ENCODE assay signal across 8 mouse cellular contexts in genomic region chr17:35822564-35822963, GRCm38 (mm10). TPM values are rescaled to one million over a fixed set of nuclear protein-coding genes. Genes with fewer than 3 reads are reported as not detected.
DNase-seq lines count a peak whose midpoint lies in the region; ATAC-seq and TF ChIP-seq lines count a peak whose summit lies in the region.

No protein-coding gene starts in this region.

- WGBS in kidney, embryonic 14.5 days, result 3% methylated on average over 11 of the region's 11 CpGs
- WGBS in bone marrow, adult 2 months, result 0% methylated on average over 11 of the region's 11 CpGs
- WGBS in forebrain, postnatal 0 days, result 3% methylated on average over 11 of the region's 11 CpGs
- 1% methylated on average over 11 of the region's 11 CpGs for WGBS in macrophage (ENCODE audit: missing documents)

- TF ChIP-seq POLR2A in bone marrow, adult 2 months (IDR thresholded peaks at IDR 0.05; ENCODE audit: borderline replicate concordance, control insufficient read depth, low read depth, low read length), result no peak

- TF ChIP-seq CTCF in bone marrow, adult 2 months (IDR thresholded peaks at IDR 0.05; ENCODE audit: control insufficient read depth, insufficient read depth, low read length), result no peak
- no peak for TF ChIP-seq CTCF in forebrain, postnatal 0 days (IDR thresholded peaks at IDR 0.05; ENCODE audit: low read depth)

- no peak for DNase-seq in kidney, postnatal 10 days
- no peak for DNase-seq in forebrain, postnatal 0 days
- DNase-seq in left cerebral cortex, postnatal 36 days (ENCODE audit: low spot score in 2 of 2), result no peak
- DNase-seq in spleen, postnatal 14 days (ENCODE audit: low spot score in 2 of 2), result no peak

- ATAC-seq in kidney, embryonic 14.5 days (ENCODE audit: low FRiP score, low TSS enrichment), result no peak; the same call in 1 of the 2 replicates
- ATAC-seq in forebrain, postnatal 0 days, result no peak
- ATAC-seq in megakaryocyte-erythroid progenitor cell, adult 5-6 weeks (replicated peaks; ENCODE audit: low FRiP score, low TSS enrichment, poor library complexity, severe bottlenecking), result no peak; the same call in 1 of the 2 replicates

- intact Hi-C loops in left cerebral cortex, postnatal 36 days (cut with DNase I), result loop anchor here (2.0 kb wide), 1 partner anchor 84 kb away; no protein-coding TSS in a partner anchor

- H3K4me1 ChIP-seq in kidney, embryonic 14.5 days (ENCODE audit: control insufficient read depth, insufficient read depth, low read length), result peaks cover under 1% of the 10 kb centered on the region
- H3K4me1 ChIP-seq in bone marrow, adult 2 months (ENCODE audit: control insufficient read depth, insufficient read depth, low read length), result peaks cover 2% of the 10 kb centered on the region
- H3K4me1 ChIP-seq in forebrain, postnatal 0 days (ENCODE audit: insufficient read depth), result peaks cover 14% of the 10 kb centered on the region

- H3K79me2 ChIP-seq in macrophage (ENCODE audit: inconsistent target), result peaks cover 13% of the 10 kb centered on the region

- H3K4me2 ChIP-seq in kidney, embryonic 14.5 days (replicated peaks; ENCODE audit: low read depth, low read length), result peak overlapping the region; percentile 97
- peak overlapping the region; percentile 80 for H3K4me2 ChIP-seq in forebrain, postnatal 0 days (ENCODE audit: low read depth)

- peak overlapping the region; percentile 79; the same call in 1 of the 2 replicates for H3K27ac ChIP-seq in kidney, embryonic 14.5 days (ENCODE audit: low read depth, low read length)
- H3K27ac ChIP-seq in bone marrow, adult 2 months (ENCODE audit: control insufficient read depth, insufficient read depth, low read depth, low read length, poor library complexity), result peak overlapping the region; percentile 58; the same call in 1 of the 2 replicates
- peak overlapping the region; percentile 70 for H3K27ac ChIP-seq in forebrain, postnatal 0 days (ENCODE audit: low read depth, low read length)
- H3K27ac ChIP-seq in macrophage, result peak overlapping the region; percentile 84

- H3K9ac ChIP-seq in kidney, embryonic 14.5 days (ENCODE audit: low read depth, low read length), result peak overlapping the region; percentile 67; the same call in 1 of the 2 replicates
- H3K9ac ChIP-seq in forebrain, postnatal 0 days, result peak overlapping the region; percentile 79

- peak overlapping the region; percentile 56 for H3K4me3 ChIP-seq in kidney, embryonic 14.5 days (ENCODE audit: low read length)
- H3K4me3 ChIP-seq in bone marrow, adult 2 months (replicated peaks; ENCODE audit: control insufficient read depth, low read depth, low read length), result peak overlapping the region; percentile 53
- peak overlapping the region; percentile 72 for H3K4me3 ChIP-seq in forebrain, postnatal 0 days (ENCODE audit: low read depth, low read length)
- peak overlapping the region; percentile 94 for H3K4me3 ChIP-seq in macrophage (ENCODE audit: inconsistent target)

- no peaks in the 10 kb centered on the region for H3K27me3 ChIP-seq in kidney, embryonic 14.5 days (ENCODE audit: control insufficient read depth, insufficient read depth, low read length)
- no peaks in the 10 kb centered on the region for H3K27me3 ChIP-seq in forebrain, postnatal 0 days (ENCODE audit: insufficient read depth, low read length)

- peaks cover 16% of the 10 kb centered on the region; the same call in 1 of the 2 replicates for H3K36me3 ChIP-seq in kidney, embryonic 14.5 days (ENCODE audit: control insufficient read depth, insufficient read depth, low read length)
- peaks cover 12% of the 10 kb centered on the region for H3K36me3 ChIP-seq in forebrain, postnatal 0 days (ENCODE audit: insufficient read depth)
- H3K36me3 ChIP-seq in macrophage (ENCODE audit: inconsistent target), result peaks cover 27% of the 10 kb centered on the region

- H3K9me3 ChIP-seq in kidney, embryonic 14.5 days (ENCODE audit: control insufficient read depth, low read length), result no peaks in the 10 kb centered on the region
- H3K9me3 ChIP-seq in forebrain, postnatal 0 days (ENCODE audit: low read length), result no peaks in the 10 kb centered on the region

RNA-seq across cellular contexts. Expression of gene Flot1, which starts 0.5 kb away (rescaled TPM):
- 35.9 and 36.1 TPM in 2 replicates for polyA plus RNA-seq in kidney, embryonic 14.5 days (2014; fragmentation: Nextera tagmentation; extraction: Ambion mirVana)
- 41.7 and 90.0 TPM in 2 replicates for polyA plus RNA-seq in bone marrow, adult 2 months (2011; ENCODE audit: insufficient read depth, insufficient read length, low replicate concordance, missing spikeins)
- total RNA-seq in forebrain, postnatal 0 days (2014; rRNA removed), result 90.4 and 103 TPM in 2 replicates
- polyA plus RNA-seq in forebrain, postnatal 0 days (2015; fragmentation: Nextera tagmentation; extraction: Ambion mirVana), result 104 and 113 TPM in 2 replicates
- total RNA-seq in macrophage (2018; cell fraction: chromatin; rRNA removed), result 100 to 1,000 TPM in 13 of 26 experiments, 10 to 100 TPM in 13; 29.5 to 202 (median 99.7) TPM
- 10 to 100 TPM; 38.5 to 62.3 (median 49.4) TPM for total RNA-seq in macrophage (2018; cell fraction: cytosol; rRNA removed)
- total RNA-seq in macrophage (2018; cell fraction: nucleus; rRNA removed), result 100 to 1,000 TPM in 2 of 26 experiments, 10 to 100 TPM in 24; 20.3 to 134 (median 61.4) TPM
- polyA plus RNA-seq in macrophage (2018), result 42.9 to 64.8 TPM (median 56.1 TPM) in 3 replicates
- 68.3 and 99.7 TPM in 2 replicates for total RNA-seq in megakaryocyte-erythroid progenitor cell, adult 5-6 weeks (2014; fragmentation: Nextera tagmentation)
- 73.0 and 82.4 TPM in 2 replicates for total RNA-seq in megakaryocyte-erythroid progenitor cell, adult 5-6 weeks (2017)
- 100 to 1,000 TPM; 146 to 149 TPM for total RNA-seq in left cerebral cortex, postnatal 36 days (2021)

RNA-seq across cellular contexts. Expression of gene Ier3, which starts 1.1 kb away (rescaled TPM):
- 6.8 and 7.7 TPM in 2 replicates for polyA plus RNA-seq in kidney, embryonic 14.5 days (2014; fragmentation: Nextera tagmentation; extraction: Ambion mirVana)
- polyA plus RNA-seq in bone marrow, adult 2 months (2011; ENCODE audit: insufficient read depth, insufficient read length, low replicate concordance, missing spikeins), result 8.7 and 17.1 TPM in 2 replicates
- 8.9 and 9.0 TPM in 2 replicates for total RNA-seq in forebrain, postnatal 0 days (2014; rRNA removed)
- 13.0 and 13.1 TPM in 2 replicates for polyA plus RNA-seq in forebrain, postnatal 0 days (2015; fragmentation: Nextera tagmentation; extraction: Ambion mirVana)
- total RNA-seq in macrophage (2018; cell fraction: chromatin; rRNA removed), result 100 to 1,000 TPM in 10 of 26 experiments, 10 to 100 TPM in 16; 31.1 to 248 (median 85.2) TPM
- 1,000 to 10,000 TPM in 1 of 26 experiments, 100 to 1,000 TPM in 17, 10 to 100 TPM in 8; 55.4 to 1,018 (median 242) TPM for total RNA-seq in macrophage (2018; cell fraction: cytosol; rRNA removed)
- total RNA-seq in macrophage (2018; cell fraction: nucleus; rRNA removed), result 100 to 1,000 TPM in 24 of 26 experiments, 10 to 100 TPM in 2; 54.3 to 647 (median 225) TPM
- polyA plus RNA-seq in macrophage (2018), result 20.7 to 61.5 TPM (median 37.3 TPM) in 3 replicates
- total RNA-seq in megakaryocyte-erythroid progenitor cell, adult 5-6 weeks (2014; fragmentation: Nextera tagmentation), result 9.4 and 18.1 TPM in 2 replicates
- 16.1 and 18.2 TPM in 2 replicates for total RNA-seq in megakaryocyte-erythroid progenitor cell, adult 5-6 weeks (2017)
- total RNA-seq in left cerebral cortex, postnatal 36 days (2021), result 10 to 100 TPM; 10.6 to 13.6 TPM

RNA-seq across cellular contexts. Expression of gene Tubb5, which starts 15.5 kb away (rescaled TPM):
- polyA plus RNA-seq in kidney, embryonic 14.5 days (2014; fragmentation: Nextera tagmentation; extraction: Ambion mirVana), result 1,061 and 1,103 TPM in 2 replicates
- 380 and 447 TPM in 2 replicates for polyA plus RNA-seq in bone marrow, adult 2 months (2011; ENCODE audit: insufficient read depth, insufficient read length, low replicate concordance, missing spikeins)
- total RNA-seq in forebrain, postnatal 0 days (2014; rRNA removed), result 3,707 and 3,724 TPM in 2 replicates
- polyA plus RNA-seq in forebrain, postnatal 0 days (2015; fragmentation: Nextera tagmentation; extraction: Ambion mirVana), result 2,151 and 2,226 TPM in 2 replicates
- 100 to 1,000 TPM in 2 of 26 experiments, 10 to 100 TPM in 21, 1 to 10 TPM in 3; 6.5 to 144 (median 36.4) TPM for total RNA-seq in macrophage (2018; cell fraction: chromatin; rRNA removed)
- 100 to 1,000 TPM; 196 to 602 (median 339) TPM for total RNA-seq in macrophage (2018; cell fraction: cytosol; rRNA removed)
- total RNA-seq in macrophage (2018; cell fraction: nucleus; rRNA removed), result 100 to 1,000 TPM in 17 of 26 experiments, 10 to 100 TPM in 9; 35.0 to 372 (median 132) TPM
- 187 to 603 TPM (median 205 TPM) in 3 replicates for polyA plus RNA-seq in macrophage (2018)
- 823 and 947 TPM in 2 replicates for total RNA-seq in megakaryocyte-erythroid progenitor cell, adult 5-6 weeks (2014; fragmentation: Nextera tagmentation)
- 678 and 844 TPM in 2 replicates for total RNA-seq in megakaryocyte-erythroid progenitor cell, adult 5-6 weeks (2017)
- 100 to 1,000 TPM; 441 to 478 TPM for total RNA-seq in left cerebral cortex, postnatal 36 days (2021)

RNA-seq across cellular contexts. Expression of gene Mdc1, which starts 18.8 kb away (rescaled TPM):
- polyA plus RNA-seq in kidney, embryonic 14.5 days (2014; fragmentation: Nextera tagmentation; extraction: Ambion mirVana), result 13.1 and 16.5 TPM in 2 replicates
- 17.2 and 24.2 TPM in 2 replicates for polyA plus RNA-seq in bone marrow, adult 2 months (2011; ENCODE audit: insufficient read depth, insufficient read length, low replicate concordance, missing spikeins)
- total RNA-seq in forebrain, postnatal 0 days (2014; rRNA removed), result 15.3 and 20.4 TPM in 2 replicates
- polyA plus RNA-seq in forebrain, postnatal 0 days (2015; fragmentation: Nextera tagmentation; extraction: Ambion mirVana), result 3.0 and 4.4 TPM in 2 replicates
- total RNA-seq in macrophage (2018; cell fraction: chromatin; rRNA removed), result 10 to 100 TPM in 23 of 26 experiments, 1 to 10 TPM in 3; 7.4 to 51.1 (median 30.4) TPM
- 10 to 100 TPM; 10.2 to 24.5 (median 18.6) TPM for total RNA-seq in macrophage (2018; cell fraction: cytosol; rRNA removed)
- 10 to 100 TPM in 23 of 26 experiments, 1 to 10 TPM in 3; 9.1 to 73.1 (median 23.0) TPM for total RNA-seq in macrophage (2018; cell fraction: nucleus; rRNA removed)
- polyA plus RNA-seq in macrophage (2018), result 12.5 to 32.8 TPM (median 22.9 TPM) in 3 replicates
- total RNA-seq in megakaryocyte-erythroid progenitor cell, adult 5-6 weeks (2014; fragmentation: Nextera tagmentation), result 71.8 and 74.8 TPM in 2 replicates
- 18.4 and 19.8 TPM in 2 replicates for total RNA-seq in megakaryocyte-erythroid progenitor cell, adult 5-6 weeks (2017)
- 10 to 100 TPM; 16.5 to 16.9 TPM for total RNA-seq in left cerebral cortex, postnatal 36 days (2021)

RNA-seq across cellular contexts. Expression of gene Nrm, which starts 38.6 kb away (rescaled TPM):
- 53.2 and 65.2 TPM in 2 replicates for polyA plus RNA-seq in kidney, embryonic 14.5 days (2014; fragmentation: Nextera tagmentation; extraction: Ambion mirVana)
- 16.0 and 22.4 TPM in 2 replicates for polyA plus RNA-seq in bone marrow, adult 2 months (2011; ENCODE audit: insufficient read depth, insufficient read length, low replicate concordance, missing spikeins)
- total RNA-seq in forebrain, postnatal 0 days (2014; rRNA removed), result 6.1 and 9.7 TPM in 2 replicates
- 13.1 and 15.6 TPM in 2 replicates for polyA plus RNA-seq in forebrain, postnatal 0 days (2015; fragmentation: Nextera tagmentation; extraction: Ambion mirVana)
- 1 to 10 TPM in 12 of 26 experiments, under 1 TPM in 3, not detected in 11; 0.48 to 6.9 (median 1.9) TPM for total RNA-seq in macrophage (2018; cell fraction: chromatin; rRNA removed)
- 1 to 10 TPM; 4.5 to 9.2 (median 6.2) TPM for total RNA-seq in macrophage (2018; cell fraction: cytosol; rRNA removed)
- total RNA-seq in macrophage (2018; cell fraction: nucleus; rRNA removed), result 10 to 100 TPM in 4 of 26 experiments, 1 to 10 TPM in 22; 2.0 to 31.9 (median 4.7) TPM
- polyA plus RNA-seq in macrophage (2018), result 5.9 to 14.4 TPM (median 6.8 TPM) in 3 replicates
- total RNA-seq in megakaryocyte-erythroid progenitor cell, adult 5-6 weeks (2014; fragmentation: Nextera tagmentation), result 27.0 and 32.4 TPM in 2 replicates
- total RNA-seq in megakaryocyte-erythroid progenitor cell, adult 5-6 weeks (2017), result 15.0 and 26.4 TPM in 2 replicates
- 1 to 10 TPM; 2.3 to 3.1 TPM for total RNA-seq in left cerebral cortex, postnatal 36 days (2021)
